Mouse (Mus musculus): Measurements from ENCODE around the gene Tas1r3. TPM values are rescaled to one million over a fixed set of nuclear protein-coding genes. Genes with fewer than 3 reads are reported as not detected.

The Tas1r3 gene
- 1.9 and 2.3 TPM in 2 replicates for polyA plus RNA-seq (2012; rRNA removed)

DNA sequence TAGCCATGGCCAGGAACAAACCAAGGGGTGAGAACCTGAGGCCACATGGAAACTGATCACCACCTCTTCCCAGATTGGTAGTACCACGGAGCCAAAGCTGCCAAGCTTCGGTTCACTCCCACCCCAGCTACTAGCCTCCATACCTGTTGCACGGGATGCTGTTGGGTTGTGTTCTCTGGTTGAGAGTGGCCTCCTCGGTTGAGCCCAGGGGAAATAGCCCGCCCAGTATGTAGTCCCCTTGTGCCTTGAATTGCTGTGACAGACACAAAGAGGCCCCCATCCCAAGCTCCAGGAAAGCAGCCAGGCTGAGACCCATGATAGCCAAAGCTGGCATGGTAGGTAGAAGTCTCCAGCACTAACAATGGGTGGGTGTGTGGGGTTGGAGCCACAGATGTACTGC, at the start of gene Tas1r3:
Gene Tas1r3 (minus strand): TSS at position 362 of the 400 bp plus-strand sequence.
- no peaks in the 10 kb centered on the region; the same call in 1 of the 2 replicates for H3K36me3 ChIP-seq (ENCODE audit: control insufficient read depth, insufficient read depth, low read length)
- H3K27ac ChIP-seq (ENCODE audit: control insufficient read depth, insufficient read depth, low read depth, low read length): no peak within 1 kb of the TSS
- TF ChIP-seq POLR2A (IDR thresholded peaks at IDR 0.05; ENCODE audit: control insufficient read depth, low read depth, low read length) (no peak), CTCF (IDR thresholded peaks at IDR 0.05; ENCODE audit: control insufficient read depth, insufficient read depth, insufficient replicate concordance, low read depth, low read length) (no peak)
- no peaks in the 10 kb centered on the region for H3K27me3 ChIP-seq (ENCODE audit: control insufficient read depth, insufficient read depth, low read length)
- no peak within 1 kb of the TSS for H3K4me3 ChIP-seq (ENCODE audit: control insufficient read depth, low read depth, low read length)
- H3K4me1 ChIP-seq (ENCODE audit: control insufficient read depth, insufficient read depth, low read length): peaks cover 3% of the 10 kb centered on the region; the same call in 1 of the 2 replicates

DNA sequence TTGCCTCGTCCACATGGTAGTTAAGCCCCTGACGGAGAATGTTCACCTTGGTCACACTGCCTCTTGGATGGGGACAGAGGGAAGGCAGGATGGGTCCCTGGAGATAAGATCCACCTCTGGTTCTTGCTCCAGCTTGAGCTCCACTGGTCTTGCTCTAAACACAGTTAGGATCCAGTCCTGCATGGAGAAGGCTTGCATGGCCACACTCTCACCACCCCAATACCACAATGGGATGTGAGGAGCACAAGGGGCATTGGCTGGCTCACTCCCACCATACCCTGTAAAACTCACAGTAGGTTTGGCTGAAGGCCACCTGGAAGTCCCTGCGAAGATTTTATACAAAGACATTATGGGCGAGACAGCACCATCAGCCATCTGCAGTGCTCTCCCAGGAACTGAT, 45.6 kb upstream of the Tas1r3 start:
- Histone ChIP-seq H3K4me3 (ENCODE audit: control insufficient read depth, low read depth, low read length) (no peak overlapping the region), H3K27ac (ENCODE audit: control insufficient read depth, insufficient read depth, low read depth, low read length) (no peak overlapping the region), H3K27me3 (ENCODE audit: control insufficient read depth, insufficient read depth, low read length) (no peaks in the 10 kb centered on the region), H3K36me3 (ENCODE audit: control insufficient read depth, insufficient read depth, low read length) (no peaks in the 10 kb centered on the region), H3K4me1 (ENCODE audit: control insufficient read depth, insufficient read depth, low read length) (no peaks in the 10 kb centered on the region)
- TF ChIP-seq CTCF (IDR thresholded peaks at IDR 0.05; ENCODE audit: control insufficient read depth, insufficient read depth, insufficient replicate concordance, low read depth, low read length) (no peak), POLR2A (IDR thresholded peaks at IDR 0.05; ENCODE audit: control insufficient read depth, low read depth, low read length) (no peak)

DNA sequence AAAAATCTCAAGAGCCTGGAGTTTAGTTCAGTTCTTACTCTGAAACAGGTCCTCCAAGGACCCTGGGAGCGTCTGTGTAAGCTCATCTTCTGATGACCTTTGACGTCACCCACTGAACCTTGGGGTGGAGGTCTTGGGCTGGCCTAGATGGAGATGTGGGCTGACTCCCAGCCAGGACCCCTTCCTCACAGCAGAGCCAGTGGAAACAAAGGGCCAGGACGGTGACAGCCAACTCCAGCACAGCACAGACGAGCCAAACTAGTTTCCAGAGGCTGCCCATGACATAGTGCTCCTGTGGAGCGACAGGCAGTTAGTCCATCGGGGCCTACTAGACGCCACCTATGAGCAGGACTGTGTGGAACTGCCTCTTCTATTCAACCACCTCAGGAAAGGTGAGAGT, 45.1 kb upstream of the Tas1r3 start:
- Histone ChIP-seq H3K27ac (ENCODE audit: control insufficient read depth, insufficient read depth, low read depth, low read length) (no peak overlapping the region), H3K4me1 (ENCODE audit: control insufficient read depth, insufficient read depth, low read length) (no peaks in the 10 kb centered on the region), H3K36me3 (ENCODE audit: control insufficient read depth, insufficient read depth, low read length) (no peaks in the 10 kb centered on the region), H3K27me3 (ENCODE audit: control insufficient read depth, insufficient read depth, low read length) (no peaks in the 10 kb centered on the region), H3K4me3 (ENCODE audit: control insufficient read depth, low read depth, low read length) (no peak overlapping the region)
- TF ChIP-seq CTCF (IDR thresholded peaks at IDR 0.05; ENCODE audit: control insufficient read depth, insufficient read depth, insufficient replicate concordance, low read depth, low read length) (no peak), POLR2A (IDR thresholded peaks at IDR 0.05; ENCODE audit: control insufficient read depth, low read depth, low read length) (no peak)

DNA sequence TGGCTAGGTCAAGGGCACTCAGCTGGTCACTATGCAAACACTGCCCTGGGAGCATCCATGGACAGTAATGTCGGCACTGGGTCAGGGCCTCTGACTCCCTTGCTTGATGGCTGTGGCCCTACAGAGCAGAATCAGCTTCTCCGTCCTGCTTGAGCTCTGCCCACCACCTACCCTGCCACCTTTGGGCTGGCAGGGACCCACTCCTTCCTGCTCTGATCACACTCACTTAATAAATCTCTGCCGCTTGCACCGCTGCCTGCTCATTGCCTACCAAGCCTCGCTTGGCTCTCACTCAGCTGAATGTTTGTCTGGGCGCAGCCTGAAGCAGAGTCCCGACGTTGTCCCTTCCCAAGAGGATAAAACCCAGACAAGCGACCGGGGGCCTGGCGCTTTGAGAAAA, 43.8 kb upstream of the Tas1r3 start:
- H3K4me1 ChIP-seq (ENCODE audit: control insufficient read depth, insufficient read depth, low read length): no peaks in the 10 kb centered on the region
- no peaks in the 10 kb centered on the region for H3K27me3 ChIP-seq (ENCODE audit: control insufficient read depth, insufficient read depth, low read length)
- no peak for TF ChIP-seq POLR2A (IDR thresholded peaks at IDR 0.05; ENCODE audit: control insufficient read depth, low read depth, low read length)
- TF ChIP-seq CTCF (IDR thresholded peaks at IDR 0.05; ENCODE audit: control insufficient read depth, insufficient read depth, insufficient replicate concordance, low read depth, low read length): no peak
- no peaks in the 10 kb centered on the region for H3K36me3 ChIP-seq (ENCODE audit: control insufficient read depth, insufficient read depth, low read length)
- H3K4me3 ChIP-seq (ENCODE audit: control insufficient read depth, low read depth, low read length): no peak overlapping the region
- no peak overlapping the region for H3K27ac ChIP-seq (ENCODE audit: control insufficient read depth, insufficient read depth, low read depth, low read length)

DNA sequence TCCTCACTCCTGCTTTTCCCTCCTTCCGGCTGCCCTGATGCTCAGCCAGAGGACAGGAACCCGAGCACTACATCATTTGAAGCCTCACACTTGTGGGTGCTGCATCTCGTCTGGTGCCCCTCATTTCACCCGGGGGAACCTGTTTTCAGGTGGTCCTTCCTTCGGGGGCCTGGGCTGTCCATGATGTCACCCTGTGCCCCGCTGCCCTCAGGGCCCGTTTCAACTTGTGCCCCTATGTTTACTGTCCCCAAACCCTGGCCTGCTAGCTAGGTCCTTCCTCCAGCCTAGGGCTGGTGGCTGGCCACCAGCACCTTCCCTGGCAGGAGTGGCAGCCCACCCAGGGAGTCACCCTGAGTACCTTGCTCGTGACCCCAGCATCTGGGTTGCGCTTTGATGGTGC, 43.0 kb upstream of the Tas1r3 start:
- TF ChIP-seq POLR2A (IDR thresholded peaks at IDR 0.05; ENCODE audit: control insufficient read depth, low read depth, low read length) (no peak), CTCF (IDR thresholded peaks at IDR 0.05; ENCODE audit: control insufficient read depth, insufficient read depth, insufficient replicate concordance, low read depth, low read length) (no peak)
- no peak overlapping the region for H3K4me3 ChIP-seq (ENCODE audit: control insufficient read depth, low read depth, low read length)
- no peaks in the 10 kb centered on the region for H3K27me3 ChIP-seq (ENCODE audit: control insufficient read depth, insufficient read depth, low read length)
- H3K4me1 ChIP-seq (ENCODE audit: control insufficient read depth, insufficient read depth, low read length): no peaks in the 10 kb centered on the region
- no peak overlapping the region for H3K27ac ChIP-seq (ENCODE audit: control insufficient read depth, insufficient read depth, low read depth, low read length)
- H3K36me3 ChIP-seq (ENCODE audit: control insufficient read depth, insufficient read depth, low read length): no peaks in the 10 kb centered on the region

DNA sequence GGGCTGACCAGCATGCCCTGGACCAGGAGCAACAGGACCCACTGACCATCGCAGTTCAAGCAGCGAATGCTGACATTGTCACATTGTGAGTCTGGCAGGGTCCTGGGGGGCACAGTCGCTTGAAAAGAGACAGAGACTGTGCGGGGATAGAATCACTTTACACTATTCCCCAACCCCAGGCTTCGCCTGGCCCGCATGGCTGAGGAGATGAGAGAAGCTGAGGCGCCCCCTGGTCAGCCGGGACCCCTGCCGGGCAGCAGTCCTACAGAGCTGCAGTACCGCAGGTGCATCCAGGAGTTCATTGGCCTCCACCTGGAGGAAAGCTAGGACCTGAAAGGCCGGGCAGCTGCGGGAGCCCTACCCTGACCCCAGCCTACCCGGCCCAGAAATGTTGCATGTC, 42.5 kb upstream of the Tas1r3 start:
- no peak overlapping the region for H3K4me3 ChIP-seq (ENCODE audit: control insufficient read depth, low read depth, low read length)
- no peak overlapping the region for H3K27ac ChIP-seq (ENCODE audit: control insufficient read depth, insufficient read depth, low read depth, low read length)
- H3K36me3 ChIP-seq (ENCODE audit: control insufficient read depth, insufficient read depth, low read length): no peaks in the 10 kb centered on the region
- TF ChIP-seq POLR2A (IDR thresholded peaks at IDR 0.05; ENCODE audit: control insufficient read depth, low read depth, low read length) (no peak), CTCF (IDR thresholded peaks at IDR 0.05; ENCODE audit: control insufficient read depth, insufficient read depth, insufficient replicate concordance, low read depth, low read length) (no peak)
- H3K27me3 ChIP-seq (ENCODE audit: control insufficient read depth, insufficient read depth, low read length): no peaks in the 10 kb centered on the region
- H3K4me1 ChIP-seq (ENCODE audit: control insufficient read depth, insufficient read depth, low read length): no peaks in the 10 kb centered on the region

DNA sequence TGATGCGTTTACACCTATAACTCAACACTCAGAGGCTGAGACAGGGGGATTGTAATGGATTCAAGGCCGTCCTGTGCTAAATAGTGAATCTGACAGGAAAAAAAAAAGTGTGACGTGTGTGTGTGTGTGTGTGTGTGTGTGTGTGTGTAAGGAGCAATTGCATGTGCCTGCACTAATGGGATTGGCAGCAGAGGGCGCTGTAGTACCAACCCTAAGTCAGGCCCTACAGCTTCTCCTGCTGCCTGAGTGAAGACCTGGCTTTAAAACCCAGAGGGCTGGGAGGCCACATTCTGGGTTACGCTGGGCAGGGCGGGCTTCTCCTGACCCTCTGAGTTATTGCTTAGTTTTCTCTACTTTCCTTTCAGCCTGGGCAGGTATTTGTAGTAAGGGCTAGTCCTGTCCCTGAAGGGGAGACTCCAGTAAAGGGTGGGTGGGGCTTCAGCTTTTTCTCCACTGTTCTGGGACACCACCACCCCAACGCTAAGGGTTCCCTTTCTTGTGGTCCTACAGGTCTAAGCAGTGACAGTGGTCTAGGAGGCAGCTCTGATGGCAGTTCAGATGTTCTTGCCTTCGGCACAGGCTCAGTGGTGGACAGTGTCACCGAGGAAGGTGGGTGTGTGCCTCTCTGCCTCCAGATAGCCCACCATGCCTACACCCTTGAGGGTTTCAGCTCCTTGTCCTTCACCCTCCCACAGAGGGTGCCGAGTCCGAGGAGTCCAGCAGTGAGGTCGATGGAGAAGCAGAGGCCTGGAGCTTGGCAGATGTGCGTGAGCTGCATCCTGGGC, 41.3 kb upstream of the Tas1r3 start:
- Histone ChIP-seq H3K36me3 (ENCODE audit: control insufficient read depth, insufficient read depth, low read length) (no peaks in the 10 kb centered on the region), H3K4me1 (ENCODE audit: control insufficient read depth, insufficient read depth, low read length) (no peaks in the 10 kb centered on the region), H3K4me3 (ENCODE audit: control insufficient read depth, low read depth, low read length) (no peak overlapping the region), H3K27ac (ENCODE audit: control insufficient read depth, insufficient read depth, low read depth, low read length) (no peak overlapping the region), H3K27me3 (ENCODE audit: control insufficient read depth, insufficient read depth, low read length) (no peaks in the 10 kb centered on the region)
- TF ChIP-seq POLR2A (IDR thresholded peaks at IDR 0.05; ENCODE audit: control insufficient read depth, low read depth, low read length) (no peak), CTCF (IDR thresholded peaks at IDR 0.05; ENCODE audit: control insufficient read depth, insufficient read depth, insufficient replicate concordance, low read depth, low read length) (peak; percentile 29; the same call in 1 of the 2 replicates)

Measured in testis, adult 2 months (tissue).